Mouse (Mus musculus) small intestine, adult 2 months (tissue): ENCODE data around the gene Manba.

Experiments used
- CTCF ChIP-seq: fragments of 200-500 bp; IDR thresholded peaks from 2 replicates; pipeline ENCODE4 v1.5.1; 2012; ENCODE audit warnings: low read depth, mild to moderate bottlenecking, control low read depth, inconsistent platforms, low read length, moderate library complexity, mixed read lengths; ENCODE audit not compliant: insufficient replicate concordance, insufficient read length; ENCODE audit errors: extremely low read depth
- POLR2A ChIP-seq: fragments of 200-500 bp; IDR thresholded peaks from 2 replicates; pipeline ENCODE4 v1.6.1; 2012; ENCODE audit warnings: low read depth, mild to moderate bottlenecking, control low read depth, inconsistent platforms, low read length, moderate library complexity

DNA sequence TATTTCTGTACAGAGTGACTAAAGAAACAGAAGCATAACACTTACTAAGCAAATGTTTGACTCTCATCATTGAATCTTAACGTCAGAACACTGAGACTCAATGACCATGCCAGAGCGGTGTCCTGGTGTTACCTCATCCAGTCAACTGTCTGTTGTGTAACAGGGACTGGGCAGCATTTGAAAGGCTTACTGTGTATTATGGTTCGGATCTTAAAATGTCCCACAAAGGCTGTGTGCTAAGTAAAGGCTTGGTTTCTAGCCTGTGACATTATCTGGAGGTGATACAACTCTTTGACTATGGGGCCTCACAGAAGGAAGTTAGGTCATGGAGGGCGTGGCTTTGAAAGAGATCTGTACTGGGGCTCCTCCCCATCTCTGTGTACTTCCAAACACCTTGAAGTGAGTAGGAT, 101.1 kb downstream of the Manba start:
- TF ChIP-seq CTCF (no peak), POLR2A (no peak)
